Mouse (Mus musculus) spleen, adult 2 months (tissue): ENCODE measurements around the gene Tlx2.

ENCODE experiments used
- CTCF ChIP-seq: fragments of 200-500 bp; IDR thresholded peaks from 2 replicates; pipeline ENCODE4 v1.5.1; 2011; ENCODE audit warnings: mild to moderate bottlenecking, inconsistent platforms; ENCODE audit not compliant: insufficient read depth, insufficient read length, insufficient replicate concordance; ENCODE audit errors: extremely low read depth
- POLR2A ChIP-seq: fragments of 200-500 bp; IDR thresholded peaks from 2 replicates; pipeline ENCODE4 v1.6.1; 2011; ENCODE audit warnings: low read depth, low read length, inconsistent platforms

DNA sequence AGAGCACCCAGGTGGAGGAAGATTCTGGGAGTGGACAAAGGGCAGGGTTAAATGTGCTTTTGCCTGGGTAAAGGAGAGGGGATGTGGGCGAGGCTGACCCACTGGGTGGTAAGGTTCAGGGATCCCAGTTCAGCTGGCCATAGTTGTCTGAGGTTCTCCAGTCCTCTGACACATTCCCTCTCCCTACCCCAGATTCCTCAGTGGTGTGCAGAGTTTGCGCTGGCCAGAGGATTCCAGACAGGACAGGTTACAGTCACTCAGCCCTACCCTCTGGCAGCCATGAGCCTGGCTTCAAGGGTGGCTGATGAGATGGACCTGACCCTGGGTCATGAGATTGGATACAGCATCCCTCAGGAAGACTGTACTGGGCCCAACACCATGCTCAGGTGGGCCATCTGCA, 11.4 kb downstream of the Tlx2 start:
- TF ChIP-seq CTCF (no peak), POLR2A (no peak)
